Mouse (Mus musculus): ENCODE data around the gene Tchhl1. TPM values are rescaled to one million over a fixed set of nuclear protein-coding genes. Genes with fewer than 3 reads are reported as not detected.
"Not testable (repeated sequence)": the region's sequence is repeated elsewhere in the genome, so short reads cannot be mapped to it uniquely, and the experiment has no call there.

Gene Tchhl1
- polyA plus RNA-seq (2015; fragmentation: Nextera tagmentation; extraction: Ambion mirVana) = 0.06 TPM in 1 of 2 replicates, not detected in the other

DNA sequence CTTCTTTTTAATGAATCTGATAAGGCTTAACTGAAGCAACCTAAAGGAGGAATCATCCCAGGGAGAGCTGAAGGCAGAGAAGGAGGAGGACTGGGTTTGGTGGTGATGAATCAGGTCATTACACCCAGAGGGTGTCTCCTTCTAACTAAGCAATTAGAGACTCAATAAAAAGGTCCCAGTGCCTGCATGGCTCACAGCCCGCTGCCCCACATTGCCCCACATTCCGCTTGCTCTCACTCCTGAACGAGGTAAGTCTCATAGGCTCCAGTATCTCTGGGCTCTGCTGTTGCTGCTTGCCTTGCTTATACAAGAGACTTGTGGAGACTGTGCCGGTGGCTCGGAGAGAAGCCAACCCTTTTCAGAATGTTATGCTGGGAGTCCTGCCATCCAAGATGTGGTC is at the start of gene Tchhl1:
TSS of gene Tchhl1 (plus strand) at position 194 of the 400 bp plus-strand sequence.
- H3K4me2 ChIP-seq = no peak within 1 kb of the TSS
- H3K9me3 ChIP-seq = no peaks in the 10 kb centered on the region
- ATAC-seq (ENCODE audit: low FRiP score, low read depth) = no peak
- H3K9ac ChIP-seq = no peak within 1 kb of the TSS
- H3K27me3 ChIP-seq = no peaks in the 10 kb centered on the region
- H3K36me3 ChIP-seq = no peaks in the 10 kb centered on the region
- no peak within 1 kb of the TSS for H3K4me3 ChIP-seq
- H3K27ac ChIP-seq (replicated peaks) = no peak within 1 kb of the TSS
- no peaks in the 10 kb centered on the region for H3K4me1 ChIP-seq (replicated peaks)
- 72% methylated on average over 5 of the region's 5 CpGs for WGBS

DNA sequence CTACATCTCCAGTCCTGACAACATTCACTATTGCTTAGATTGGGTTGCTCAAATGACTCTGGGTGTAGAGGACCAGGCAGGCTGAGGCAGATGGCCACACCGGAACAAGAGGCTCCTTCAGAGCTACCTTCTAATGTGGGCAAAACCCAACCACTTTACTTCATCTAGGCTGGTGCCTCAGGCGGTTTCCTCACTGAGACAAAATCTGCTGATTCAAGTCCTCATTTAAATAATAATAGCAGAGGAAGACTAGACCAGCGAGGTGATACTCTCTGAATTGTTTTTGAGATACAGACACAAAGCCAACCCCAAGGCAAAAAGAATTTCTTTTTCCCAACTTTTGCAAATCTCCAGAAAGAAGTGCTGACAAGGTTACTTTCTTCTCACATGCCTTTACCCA is 36.9 kb upstream of the Tchhl1 start:
- H3K36me3 ChIP-seq = no peaks in the 10 kb centered on the region
- no peak overlapping the region for H3K4me2 ChIP-seq
- no peaks in the 10 kb centered on the region for H3K27me3 ChIP-seq
- H3K9ac ChIP-seq = no peak overlapping the region
- 42% methylated on average over 3 of the region's 3 CpGs for WGBS
- no peaks in the 10 kb centered on the region for H3K9me3 ChIP-seq
- H3K4me1 ChIP-seq (replicated peaks) = no peaks in the 10 kb centered on the region
- ATAC-seq (ENCODE audit: low FRiP score, low read depth) = no peak
- no peak overlapping the region for H3K4me3 ChIP-seq
- H3K27ac ChIP-seq (replicated peaks) = no peak overlapping the region

DNA sequence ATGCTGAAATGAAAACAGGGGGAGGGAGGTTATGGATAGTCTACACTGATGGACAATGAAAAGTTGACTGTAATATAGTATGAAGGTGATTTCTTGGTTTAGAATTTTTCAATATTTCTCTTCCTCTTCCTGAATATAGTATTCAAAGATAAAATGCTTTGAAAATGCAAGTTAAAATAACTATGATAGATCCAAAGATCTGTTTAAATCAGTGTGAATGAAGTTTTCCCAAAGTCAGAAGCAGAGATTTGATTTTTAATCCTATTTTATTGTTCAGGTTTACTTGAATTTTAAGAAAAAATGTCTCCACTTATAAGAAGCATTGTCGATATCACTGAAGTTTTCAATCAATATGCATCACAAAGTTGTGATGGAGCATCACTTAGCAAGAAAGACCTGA is 26.5 kb upstream of the Tchhl1 start, which contains the start of gene Tchh:
TSS of gene Tchh (plus strand) at position 301 of the 400 bp plus-strand sequence.
- Histone ChIP-seq H3K27me3 (peaks cover 21% of the 10 kb centered on the region), H3K27ac (replicated peaks) (no peak within 1 kb of the TSS)
- ATAC-seq (ENCODE audit: low FRiP score, low read depth) = no peak

DNA sequence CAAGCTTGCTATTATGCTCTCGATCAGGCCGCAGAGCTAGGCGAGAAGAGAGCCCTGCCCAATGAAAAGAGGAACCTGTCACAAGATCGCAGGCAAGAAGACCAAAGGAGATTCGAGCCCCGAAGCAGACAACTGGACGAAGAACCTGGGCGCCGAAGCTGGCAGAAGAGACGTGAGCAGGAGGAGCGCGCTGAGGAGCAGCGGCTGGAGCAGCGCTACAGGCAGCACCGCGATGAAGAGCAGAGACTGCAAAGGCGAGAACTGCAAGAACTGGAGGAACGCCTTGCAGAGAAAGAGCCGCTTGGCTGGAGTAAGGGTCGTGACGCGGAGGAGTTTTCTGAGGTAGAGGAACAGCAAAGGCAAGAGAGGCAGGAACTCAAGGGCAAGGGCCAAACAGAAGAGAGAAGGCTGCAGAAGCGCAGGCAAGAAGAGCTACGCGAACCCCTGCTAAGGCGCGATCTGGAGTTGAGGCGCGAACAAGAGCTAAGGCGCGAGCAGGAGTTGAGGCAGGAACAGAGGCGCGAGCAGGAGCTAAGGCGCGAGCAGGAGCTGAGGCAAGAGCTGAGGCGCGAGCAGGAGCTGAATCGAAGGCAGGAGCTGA is 25.0 kb upstream of the Tchhl1 start:
- ATAC-seq (ENCODE audit: low FRiP score, low read depth) = no peak
- H3K36me3 ChIP-seq = no peaks in the 10 kb centered on the region
- WGBS = under 1% methylated on average over 38 of the region's 38 CpGs
- peak overlapping the region; percentile 76; the same call in 1 of the 2 replicates for H3K27ac ChIP-seq (replicated peaks)
- H3K4me3 ChIP-seq = peak overlapping the region; percentile 52
- H3K27me3 ChIP-seq = peaks cover 21% of the 10 kb centered on the region
- no peaks in the 10 kb centered on the region for H3K9me3 ChIP-seq
- peak overlapping the region; percentile 99 for H3K4me2 ChIP-seq
- H3K9ac ChIP-seq = peak overlapping the region; percentile 55
- peaks cover 34% of the 10 kb centered on the region for H3K4me1 ChIP-seq (replicated peaks)

More for the DNA sequence above, 26.5 kb upstream of the Tchhl1 start, which contains the start of gene Tchh:
- Histone ChIP-seq H3K4me1 (replicated peaks) (peaks cover 28% of the 10 kb centered on the region), H3K36me3 (no peaks in the 10 kb centered on the region), H3K4me3 (peak within 1 kb of the TSS; percentile 52), H3K9me3 (no peaks in the 10 kb centered on the region), H3K4me2 (peak within 1 kb of the TSS; percentile 99), H3K9ac (peak within 1 kb of the TSS; percentile 55; the same call in 1 of the 2 replicates)
- WGBS = 91% methylated on average over 1 of the region's 1 CpGs

DNA sequence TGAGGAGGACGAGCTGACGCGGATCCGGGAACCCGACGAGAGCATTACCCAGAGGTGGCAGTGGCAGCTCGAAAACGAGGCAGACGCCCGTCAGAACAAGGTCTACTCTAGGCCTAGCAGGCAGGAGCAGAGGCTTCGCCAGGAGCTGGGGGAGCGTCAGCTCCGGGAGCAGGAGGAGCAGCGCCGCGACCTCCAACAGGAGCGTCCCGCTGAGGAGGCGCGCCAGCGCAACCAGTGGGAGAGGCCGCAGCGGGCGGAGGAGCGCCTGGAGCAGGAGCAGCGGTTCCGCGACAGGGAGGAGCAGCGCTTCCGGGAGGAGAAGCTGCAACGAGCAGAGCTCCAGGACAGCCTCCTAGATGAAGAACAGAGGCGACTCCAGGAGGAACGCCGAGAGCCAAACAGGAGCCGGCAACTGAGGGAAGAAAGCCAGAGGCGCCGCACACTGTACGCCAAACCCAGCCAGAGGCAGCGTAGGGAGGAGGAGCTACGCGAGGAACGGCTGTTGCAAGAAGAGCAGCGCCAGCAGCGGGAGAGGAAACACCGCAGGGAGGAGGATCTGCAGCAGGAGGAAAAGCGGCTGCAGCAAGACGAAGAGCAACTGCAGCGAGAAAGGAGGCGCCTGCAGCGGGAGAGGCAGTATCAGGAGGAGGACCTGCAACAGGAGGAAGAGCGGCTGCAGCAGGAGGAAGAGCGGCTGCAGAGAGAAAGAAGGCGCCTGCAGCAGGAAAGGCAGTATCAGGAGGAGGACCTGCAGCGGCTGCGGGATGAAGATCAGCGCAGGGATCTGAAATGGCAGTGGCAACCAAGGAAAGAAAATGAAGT is 24.0 kb upstream of the Tchhl1 start:
- Histone ChIP-seq H3K9ac (peak overlapping the region; percentile 55), H3K27ac (replicated peaks) (peak overlapping the region; percentile 76), H3K36me3 (no peaks in the 10 kb centered on the region), H3K4me3 (peak overlapping the region; percentile 52), H3K27me3 (peaks cover 24% of the 10 kb centered on the region), H3K4me2 (peak overlapping the region; percentile 99), H3K4me1 (replicated peaks) (peaks cover 34% of the 10 kb centered on the region), H3K9me3 (no peaks in the 10 kb centered on the region)
- ATAC-seq (ENCODE audit: low FRiP score, low read depth) = peak; percentile 86
- under 1% methylated on average over 56 of the region's 56 CpGs for WGBS

DNA sequence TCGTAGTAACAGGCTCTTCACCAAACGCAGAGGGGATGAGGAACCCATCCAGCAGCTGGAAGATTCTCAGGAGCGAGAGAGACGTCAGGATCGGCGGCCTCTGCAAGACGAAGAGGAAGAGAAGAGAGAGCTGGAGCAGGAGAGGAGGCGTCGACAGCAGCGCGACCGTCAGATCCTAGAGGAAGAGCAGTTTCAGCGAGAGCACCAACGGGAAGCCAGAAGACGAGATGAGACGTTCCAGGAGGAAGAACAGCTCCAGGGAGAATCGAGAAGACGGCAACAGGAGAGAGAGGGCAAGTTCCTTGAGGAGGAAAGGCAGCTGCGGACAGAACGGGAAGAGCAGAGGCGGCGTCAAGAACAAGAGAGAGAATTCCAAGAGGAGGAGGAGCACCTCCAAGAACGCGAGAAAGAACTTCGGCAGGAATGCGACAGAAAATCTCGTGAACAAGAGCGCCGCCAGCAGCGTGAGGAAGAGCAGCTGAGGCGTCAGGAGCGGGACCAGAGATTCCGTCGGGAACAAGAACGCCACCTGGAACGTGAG is 23.3 kb upstream of the Tchhl1 start:
- ATAC-seq (ENCODE audit: low FRiP score, low read depth) = peak; percentile 16; the same call in 1 of the 2 replicates
- Histone ChIP-seq H3K9ac (peak overlapping the region; percentile 55), H3K27me3 (peaks cover 31% of the 10 kb centered on the region), H3K4me2 (peak overlapping the region; percentile 99), H3K4me1 (replicated peaks) (peaks cover 34% of the 10 kb centered on the region), H3K4me3 (peak overlapping the region; percentile 52), H3K9me3 (no peaks in the 10 kb centered on the region), H3K27ac (replicated peaks) (peak overlapping the region; percentile 76), H3K36me3 (no peaks in the 10 kb centered on the region)
- WGBS = under 1% methylated on average over 36 of the region's 36 CpGs

DNA sequence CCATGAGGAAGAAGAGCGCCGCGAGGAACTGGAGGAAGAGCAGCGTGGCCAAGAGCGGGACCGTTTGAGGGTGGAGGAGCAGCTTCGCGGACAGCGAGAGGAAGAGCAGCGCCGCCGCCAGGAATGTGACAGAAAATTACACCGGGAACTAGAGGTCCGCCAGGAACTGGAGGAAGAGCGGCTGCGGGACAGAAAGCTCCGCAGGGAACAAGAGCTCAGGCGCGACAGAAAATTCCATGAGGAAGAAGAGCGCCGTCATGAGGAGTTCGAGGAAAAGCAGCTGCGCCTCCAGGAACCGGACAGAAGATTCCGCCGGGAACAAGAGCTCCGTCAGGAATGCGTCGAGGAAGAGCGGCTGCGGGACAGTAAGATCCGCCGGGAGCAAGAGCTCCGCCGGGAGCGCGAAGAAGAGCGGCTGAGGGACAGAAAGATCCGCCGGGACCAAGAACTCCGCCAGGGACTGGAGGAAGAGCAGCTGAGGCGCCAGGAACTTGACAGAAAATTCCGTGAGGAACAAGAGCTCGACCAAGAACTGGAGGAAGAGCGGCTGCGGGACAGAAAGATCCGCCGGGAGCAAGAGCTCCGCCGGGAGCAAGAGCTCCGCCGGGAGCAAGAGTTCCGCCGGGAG is 22.3 kb upstream of the Tchhl1 start:
- H3K27me3 ChIP-seq = peaks cover 26% of the 10 kb centered on the region
- ATAC-seq (ENCODE audit: low FRiP score, low read depth) = no peak
- H3K9ac ChIP-seq = peak overlapping the region; percentile 37
- peaks cover 34% of the 10 kb centered on the region for H3K4me1 ChIP-seq (replicated peaks)
- no peaks in the 10 kb centered on the region for H3K9me3 ChIP-seq
- H3K4me2 ChIP-seq = peak overlapping the region; percentile 99
- H3K27ac ChIP-seq (replicated peaks) = no peak overlapping the region
- no peaks in the 10 kb centered on the region for H3K36me3 ChIP-seq
- peak overlapping the region; percentile 52 for H3K4me3 ChIP-seq
- WGBS = under 1% methylated on average over 54 of the region's 54 CpGs

DNA sequence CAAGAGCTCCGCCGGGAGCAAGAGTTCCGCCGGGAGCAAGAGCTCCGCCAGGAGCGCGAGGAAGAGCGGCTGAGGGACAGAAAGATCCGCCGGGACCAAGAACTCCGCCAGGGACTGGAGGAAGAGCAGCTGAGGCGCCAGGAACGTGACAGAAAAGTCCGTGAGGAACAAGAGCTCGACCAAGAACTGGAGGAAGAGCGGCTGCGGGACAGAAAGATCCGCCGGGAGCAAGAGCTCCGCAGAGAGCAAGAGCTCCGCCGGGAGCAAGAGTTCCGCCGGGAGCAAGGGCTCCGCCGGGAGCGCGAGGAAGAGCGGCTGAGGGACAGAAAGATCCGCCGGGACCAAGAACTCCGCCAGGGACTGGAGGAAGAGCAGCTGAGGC is 21.8 kb upstream of the Tchhl1 start:
- ATAC-seq (ENCODE audit: low FRiP score, low read depth); H3K9me3 ChIP-seq; H3K36me3 ChIP-seq: not testable (repeated sequence)
- Histone ChIP-seq H3K4me2 (peak overlapping the region; percentile 99), H3K4me3 (peak overlapping the region; percentile 52), H3K4me1 (replicated peaks) (peaks cover 34% of the 10 kb centered on the region), H3K27me3 (peaks cover 28% of the 10 kb centered on the region), H3K9ac (peak overlapping the region; percentile 37), H3K27ac (replicated peaks) (peak overlapping the region; percentile 62)
- WGBS = 1% methylated on average over 32 of the region's 32 CpGs

DNA sequence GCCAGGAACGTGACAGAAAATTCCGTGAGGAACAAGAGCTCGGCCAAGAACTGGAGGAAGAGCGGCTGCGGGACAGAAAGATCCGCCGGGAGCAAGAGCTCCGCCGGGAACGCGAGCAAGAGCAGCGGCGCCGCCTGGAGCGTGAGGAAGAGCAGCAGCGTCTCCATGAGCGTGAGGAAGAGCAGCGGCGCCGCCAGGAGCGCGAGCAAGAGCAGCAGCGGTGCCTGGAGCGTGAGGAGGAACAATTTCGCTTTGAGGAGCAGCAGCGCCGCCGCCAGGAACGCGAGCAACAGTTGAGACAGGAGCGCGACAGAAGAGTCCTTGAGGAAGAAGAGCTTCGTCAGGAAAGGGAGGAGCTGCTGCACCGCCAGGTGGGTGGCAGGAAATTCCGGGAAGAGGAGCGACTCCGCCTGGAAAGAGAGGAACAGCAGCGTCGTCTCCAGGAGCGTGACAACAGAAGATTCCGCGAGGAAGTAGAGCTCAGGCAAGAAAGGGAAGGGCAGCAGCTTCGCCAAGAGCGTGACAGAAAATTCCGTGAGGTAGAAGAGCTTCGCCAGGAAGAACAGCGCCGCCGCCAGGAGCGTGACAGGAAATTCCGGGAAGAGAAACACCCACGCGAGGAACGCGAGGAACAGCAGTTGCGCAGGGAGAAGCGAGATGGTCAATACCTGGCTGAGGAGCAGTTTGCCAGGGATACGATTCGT is 21.3 kb upstream of the Tchhl1 start:
- H3K9me3 ChIP-seq = no peaks in the 10 kb centered on the region
- peak overlapping the region; percentile 52 for H3K4me3 ChIP-seq
- under 1% methylated on average over 59 of the region's 59 CpGs for WGBS
- H3K27me3 ChIP-seq = peaks cover 25% of the 10 kb centered on the region
- H3K4me2 ChIP-seq = peak overlapping the region; percentile 99
- H3K27ac ChIP-seq (replicated peaks) = peak overlapping the region; percentile 62
- peaks cover 34% of the 10 kb centered on the region for H3K4me1 ChIP-seq (replicated peaks)
- no peaks in the 10 kb centered on the region for H3K36me3 ChIP-seq
- peak overlapping the region; percentile 37 for H3K9ac ChIP-seq
- ATAC-seq (ENCODE audit: low FRiP score, low read depth) = peak; percentile 79

DNA sequence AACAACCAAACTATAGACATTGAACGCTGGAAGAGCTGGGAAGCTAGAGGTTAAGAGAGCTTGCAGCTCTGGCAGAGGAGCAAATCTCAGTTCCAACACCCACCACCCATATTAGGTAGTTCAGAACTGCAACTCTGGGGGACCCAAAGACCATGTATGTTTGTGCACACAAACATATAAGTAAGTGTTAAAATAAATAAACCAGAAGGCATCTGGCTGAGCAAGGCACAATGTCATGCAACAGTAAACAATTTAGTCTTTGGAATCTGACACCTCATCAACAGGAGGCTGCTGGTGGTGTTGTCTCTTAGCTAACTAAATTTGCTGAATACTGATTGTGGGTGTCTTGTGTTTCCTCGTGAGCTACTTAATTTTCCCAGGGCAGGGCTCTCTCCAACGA is 2.0 kb upstream of the Tchhl1 start:
- no peaks in the 10 kb centered on the region for H3K4me1 ChIP-seq (replicated peaks)
- WGBS = 85% methylated on average over 3 of the region's 3 CpGs
- no peak for ATAC-seq (ENCODE audit: low FRiP score, low read depth)
- no peak overlapping the region for H3K9ac ChIP-seq
- no peaks in the 10 kb centered on the region for H3K36me3 ChIP-seq
- no peak overlapping the region for H3K27ac ChIP-seq (replicated peaks)
- no peak overlapping the region for H3K4me3 ChIP-seq
- H3K4me2 ChIP-seq = no peak overlapping the region
- H3K27me3 ChIP-seq = no peaks in the 10 kb centered on the region
- no peaks in the 10 kb centered on the region for H3K9me3 ChIP-seq

DNA sequence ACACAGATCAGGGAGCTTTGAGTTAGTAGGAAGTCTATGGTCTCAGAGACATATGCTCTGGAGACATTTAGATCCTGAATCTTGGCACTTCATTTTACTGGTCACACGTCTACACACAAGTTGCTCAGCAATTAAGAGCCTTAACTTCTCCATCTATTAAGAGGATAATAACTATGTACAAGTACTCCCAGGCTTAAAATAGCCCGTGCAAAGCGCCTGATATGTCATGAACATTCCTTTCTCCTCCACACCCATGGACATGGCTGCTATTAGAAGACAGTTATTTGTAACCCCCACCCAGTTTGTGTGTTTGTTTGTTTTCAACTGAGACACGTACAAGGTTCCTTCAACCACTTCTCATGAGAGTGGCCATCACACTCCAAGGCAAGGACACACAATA is 1.4 kb upstream of the Tchhl1 start:
- WGBS = 87% methylated on average over 4 of the region's 4 CpGs

More for the DNA sequence above, 1.4 kb upstream of the Tchhl1 start:
- H3K9me3 ChIP-seq = no peaks in the 10 kb centered on the region
- no peak for ATAC-seq (ENCODE audit: low FRiP score, low read depth)
- no peaks in the 10 kb centered on the region for H3K36me3 ChIP-seq
- H3K4me1 ChIP-seq (replicated peaks) = no peaks in the 10 kb centered on the region
- H3K4me3 ChIP-seq = no peak overlapping the region
- no peak overlapping the region for H3K9ac ChIP-seq
- H3K27ac ChIP-seq (replicated peaks) = no peak overlapping the region
- no peak overlapping the region for H3K4me2 ChIP-seq
- H3K27me3 ChIP-seq = no peaks in the 10 kb centered on the region

Measured in hindbrain, embryonic 15.5 days (tissue).